Mouse (Mus musculus) spleen, adult 2 months (tissue): Measurements from ENCODE around the gene Slc39a11.

Source experiments
- CTCF ChIP-seq: fragments of 200-500 bp; IDR thresholded peaks from 2 replicates; pipeline ENCODE4 v1.5.1; 2011; ENCODE audit warnings: mild to moderate bottlenecking, inconsistent platforms; ENCODE audit not compliant: insufficient read depth, insufficient read length, insufficient replicate concordance; ENCODE audit errors: extremely low read depth
- POLR2A ChIP-seq: fragments of 200-500 bp; IDR thresholded peaks from 2 replicates; pipeline ENCODE4 v1.6.1; 2011; ENCODE audit warnings: low read depth, low read length, inconsistent platforms

- TF ChIP-seq CTCF, result no peak
- no peak for TF ChIP-seq POLR2A
Observed at GRCm38 (mm10) chr11:113552539-113552938, 97.3 kb downstream of the Slc39a11 start.
